Mouse (Mus musculus): ENCODE measurements around the gene Rph3a. TPM values are rescaled to one million over a fixed set of nuclear protein-coding genes. Genes with fewer than 3 reads are reported as not detected.

Gene Rph3a
- total and polyA plus RNA-seq, 3 experiments: not detected

GRCm38 (mm10) chr5:121019505-121019904, 9.6 kb upstream of the Rph3a start:
- Histone ChIP-seq H3K4me3 (ENCODE audit: low read depth, low read length) (no peak overlapping the region), H3K27me3 (ENCODE audit: insufficient read depth, low read length) (no peaks in the 10 kb centered on the region), H3K36me3 (replicated peaks) (no peaks in the 10 kb centered on the region), H3K9me3 (replicated peaks) (no peaks in the 10 kb centered on the region), H3K4me1 (ENCODE audit: insufficient read depth, low read depth, low read length) (no peaks in the 10 kb centered on the region; the same call in 1 of the 2 replicates)
- no peak for TF ChIP-seq POLR2AphosphoS5 (IDR thresholded peaks at IDR 0.05; ENCODE audit: insufficient replicate concordance, low read depth, low read length)
- TF ChIP-seq CTCF (IDR thresholded peaks at IDR 0.05; ENCODE audit: low read depth, low read length): no peak
- TF ChIP-seq TAL1 (conservative IDR thresholded peaks at IDR 0.05; ENCODE audit: low read depth, low read length): no peak
- TF ChIP-seq GATA2 (IDR thresholded peaks at IDR 0.05; ENCODE audit: borderline replicate concordance, low read depth, low read length): no peak
- TF ChIP-seq GATA1 (IDR thresholded peaks at IDR 0.05; ENCODE audit: borderline replicate concordance, low read length): no peak
- ATAC-seq (ENCODE audit: extremely low read depth, insufficient number of reproducible peaks, low FRiP score, poor library complexity, severe bottlenecking): no peak
- DNase-seq (ENCODE audit: low spot score): no peak

GRCm38 (mm10) chr5:121017699-121018098, 7.8 kb upstream of the Rph3a start:
- H3K36me3 ChIP-seq (replicated peaks): no peaks in the 10 kb centered on the region
- H3K9me3 ChIP-seq (replicated peaks): no peaks in the 10 kb centered on the region
- H3K4me3 ChIP-seq (ENCODE audit: low read depth, low read length): no peak overlapping the region
- no peaks in the 10 kb centered on the region for H3K27me3 ChIP-seq (ENCODE audit: insufficient read depth, low read length)
- no peak for ATAC-seq (ENCODE audit: extremely low read depth, insufficient number of reproducible peaks, low FRiP score, poor library complexity, severe bottlenecking)
- no peak for DNase-seq (ENCODE audit: low spot score)
- no peaks in the 10 kb centered on the region; the same call in 1 of the 2 replicates for H3K4me1 ChIP-seq (ENCODE audit: insufficient read depth, low read depth, low read length)
- no peak for TF ChIP-seq TAL1 (conservative IDR thresholded peaks at IDR 0.05; ENCODE audit: low read depth, low read length)
- TF ChIP-seq POLR2AphosphoS5 (IDR thresholded peaks at IDR 0.05; ENCODE audit: insufficient replicate concordance, low read depth, low read length): no peak
- no peak for TF ChIP-seq CTCF (IDR thresholded peaks at IDR 0.05; ENCODE audit: low read depth, low read length)
- TF ChIP-seq GATA2 (IDR thresholded peaks at IDR 0.05; ENCODE audit: borderline replicate concordance, low read depth, low read length): no peak
- TF ChIP-seq GATA1 (IDR thresholded peaks at IDR 0.05; ENCODE audit: borderline replicate concordance, low read length): no peak

- no peaks in the 10 kb centered on the region; the same call in 1 of the 2 replicates for H3K4me1 ChIP-seq (ENCODE audit: insufficient read depth, low read depth, low read length)
- no peaks in the 10 kb centered on the region for H3K27me3 ChIP-seq (ENCODE audit: insufficient read depth, low read length)
- no peak for ATAC-seq (ENCODE audit: extremely low read depth, insufficient number of reproducible peaks, low FRiP score, poor library complexity, severe bottlenecking)
- DNase-seq (ENCODE audit: low spot score): no peak
- no peaks in the 10 kb centered on the region for H3K36me3 ChIP-seq (replicated peaks)
- H3K4me3 ChIP-seq (ENCODE audit: low read depth, low read length): no peak overlapping the region
- TF ChIP-seq TAL1 (conservative IDR thresholded peaks at IDR 0.05; ENCODE audit: low read depth, low read length) (no peak), GATA1 (IDR thresholded peaks at IDR 0.05; ENCODE audit: borderline replicate concordance, low read length) (no peak), CTCF (IDR thresholded peaks at IDR 0.05; ENCODE audit: low read depth, low read length) (no peak), POLR2AphosphoS5 (IDR thresholded peaks at IDR 0.05; ENCODE audit: insufficient replicate concordance, low read depth, low read length) (no peak), GATA2 (IDR thresholded peaks at IDR 0.05; ENCODE audit: borderline replicate concordance, low read depth, low read length) (no peak)
- H3K9me3 ChIP-seq (replicated peaks): no peaks in the 10 kb centered on the region
These were observed 6.5 kb upstream of the Rph3a start for GRCm38 (mm10) chr5:121016405-121016804.

GRCm38 (mm10) chr5:121014496-121014895, 4.6 kb upstream of the Rph3a start:
- TF ChIP-seq TAL1 (conservative IDR thresholded peaks at IDR 0.05; ENCODE audit: low read depth, low read length) (no peak), GATA2 (IDR thresholded peaks at IDR 0.05; ENCODE audit: borderline replicate concordance, low read depth, low read length) (no peak), GATA1 (IDR thresholded peaks at IDR 0.05; ENCODE audit: borderline replicate concordance, low read length) (no peak), CTCF (IDR thresholded peaks at IDR 0.05; ENCODE audit: low read depth, low read length) (no peak), POLR2AphosphoS5 (IDR thresholded peaks at IDR 0.05; ENCODE audit: insufficient replicate concordance, low read depth, low read length) (no peak)
- H3K9me3 ChIP-seq (replicated peaks): no peaks in the 10 kb centered on the region
- ATAC-seq (ENCODE audit: extremely low read depth, insufficient number of reproducible peaks, low FRiP score, poor library complexity, severe bottlenecking): no peak
- no peak overlapping the region for H3K4me3 ChIP-seq (ENCODE audit: low read depth, low read length)
- DNase-seq (ENCODE audit: low spot score): no peak
- no peaks in the 10 kb centered on the region for H3K36me3 ChIP-seq (replicated peaks)
- no peaks in the 10 kb centered on the region for H3K27me3 ChIP-seq (ENCODE audit: insufficient read depth, low read length)
- no peaks in the 10 kb centered on the region; the same call in 1 of the 2 replicates for H3K4me1 ChIP-seq (ENCODE audit: insufficient read depth, low read depth, low read length)

GRCm38 (mm10) chr5:121011962-121012361, 2.1 kb upstream of the Rph3a start:
- no peak for TF ChIP-seq POLR2AphosphoS5 (IDR thresholded peaks at IDR 0.05; ENCODE audit: insufficient replicate concordance, low read depth, low read length)
- TF ChIP-seq CTCF (IDR thresholded peaks at IDR 0.05; ENCODE audit: low read depth, low read length): no peak
- no peak for TF ChIP-seq TAL1 (conservative IDR thresholded peaks at IDR 0.05; ENCODE audit: low read depth, low read length)
- no peak for TF ChIP-seq GATA1 (IDR thresholded peaks at IDR 0.05; ENCODE audit: borderline replicate concordance, low read length)
- no peak for TF ChIP-seq GATA2 (IDR thresholded peaks at IDR 0.05; ENCODE audit: borderline replicate concordance, low read depth, low read length)
- H3K36me3 ChIP-seq (replicated peaks): no peaks in the 10 kb centered on the region
- H3K9me3 ChIP-seq (replicated peaks): no peaks in the 10 kb centered on the region
- peaks cover 2% of the 10 kb centered on the region; the same call in 1 of the 2 replicates for H3K27me3 ChIP-seq (ENCODE audit: insufficient read depth, low read length)
- H3K4me3 ChIP-seq (ENCODE audit: low read depth, low read length): no peak overlapping the region
- ATAC-seq (ENCODE audit: extremely low read depth, insufficient number of reproducible peaks, low FRiP score, poor library complexity, severe bottlenecking) (no peak), DNase-seq (ENCODE audit: low spot score) (no peak)
- H3K4me1 ChIP-seq (ENCODE audit: insufficient read depth, low read depth, low read length): no peaks in the 10 kb centered on the region; the same call in 1 of the 2 replicates

- DNase-seq (ENCODE audit: low spot score): peak; percentile 35
- H3K4me3 ChIP-seq (ENCODE audit: low read depth, low read length): no peak overlapping the region
- H3K36me3 ChIP-seq (replicated peaks): no peaks in the 10 kb centered on the region
- H3K9me3 ChIP-seq (replicated peaks): no peaks in the 10 kb centered on the region
- no peaks in the 10 kb centered on the region for H3K4me1 ChIP-seq (ENCODE audit: insufficient read depth, low read depth, low read length)
- peaks cover 2% of the 10 kb centered on the region; the same call in 1 of the 2 replicates for H3K27me3 ChIP-seq (ENCODE audit: insufficient read depth, low read length)
- TF ChIP-seq CTCF (IDR thresholded peaks at IDR 0.05; ENCODE audit: low read depth, low read length): no peak
- TF ChIP-seq POLR2AphosphoS5 (IDR thresholded peaks at IDR 0.05; ENCODE audit: insufficient replicate concordance, low read depth, low read length): no peak
- TF ChIP-seq GATA1 (IDR thresholded peaks at IDR 0.05; ENCODE audit: borderline replicate concordance, low read length): no peak
- TF ChIP-seq GATA2 (IDR thresholded peaks at IDR 0.05; ENCODE audit: borderline replicate concordance, low read depth, low read length): no peak
- no peak for TF ChIP-seq TAL1 (conservative IDR thresholded peaks at IDR 0.05; ENCODE audit: low read depth, low read length)
- no peak for ATAC-seq (ENCODE audit: extremely low read depth, insufficient number of reproducible peaks, low FRiP score, poor library complexity, severe bottlenecking)
These were observed 486 bp downstream of the Rph3a start for GRCm38 (mm10) chr5:121009406-121009805.

Measured in G1E (cell line).